Mouse (Mus musculus) adrenal gland, adult (tissue): ENCODE data around the gene Zfp428.

Source experiments
- DNase-seq, 2 experiments: peaks; one replicate each; pipeline ENCODE4 v3.0.0; 2022 to 2023; ENCODE audit warnings: low spot score in 1 of 2; ENCODE audit not compliant: inconsistent age in 2 of 2

Gene Zfp428

DNA sequence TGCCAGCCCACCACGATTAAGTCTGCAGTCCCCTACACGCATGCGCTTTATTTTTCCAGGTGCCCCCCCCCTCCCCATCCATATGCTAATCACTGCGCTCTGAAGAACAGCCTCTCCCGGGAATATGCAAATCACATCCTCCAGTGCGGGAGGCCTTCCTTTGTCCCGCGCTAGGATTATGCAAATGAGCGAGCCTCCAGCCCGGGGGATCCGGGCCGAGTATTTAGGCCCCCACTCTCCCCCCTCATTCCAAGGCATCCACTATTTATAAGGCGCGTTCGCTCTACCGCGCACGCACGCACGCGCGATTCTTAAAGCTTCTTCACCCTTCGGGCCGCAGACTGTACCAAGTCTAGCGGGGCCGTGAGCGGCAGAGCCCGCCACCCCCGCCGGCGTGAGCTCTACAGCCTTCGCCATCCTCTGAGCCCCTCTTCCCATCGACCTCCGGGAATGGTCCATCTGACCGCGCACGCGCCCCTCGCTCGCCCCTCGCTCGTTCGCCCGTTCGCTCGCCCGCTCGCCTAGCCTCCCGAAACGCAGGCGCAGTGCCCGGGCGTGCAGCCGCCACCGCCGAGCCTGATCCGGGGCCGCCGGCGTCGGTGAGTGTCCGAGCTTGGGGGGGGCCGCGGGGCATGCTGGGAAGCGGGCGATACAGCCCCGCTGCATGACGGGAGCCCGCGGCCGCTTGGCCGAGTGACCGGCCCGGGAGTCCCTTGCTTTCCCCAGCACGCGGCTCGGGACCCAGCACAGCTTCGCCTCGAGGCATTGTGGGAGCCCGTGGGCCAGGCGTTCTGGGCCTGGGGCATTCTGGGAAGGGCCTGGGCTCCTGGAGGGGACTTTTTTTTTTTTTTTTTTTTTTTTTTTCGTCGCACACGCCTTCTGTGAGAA, at the start of gene Zfp428:
Gene Zfp428, plus strand, starts transcription at position 169 of the 888 bp plus-strand sequence.
- peak; percentile 86 to 96 for DNase-seq

DNA sequence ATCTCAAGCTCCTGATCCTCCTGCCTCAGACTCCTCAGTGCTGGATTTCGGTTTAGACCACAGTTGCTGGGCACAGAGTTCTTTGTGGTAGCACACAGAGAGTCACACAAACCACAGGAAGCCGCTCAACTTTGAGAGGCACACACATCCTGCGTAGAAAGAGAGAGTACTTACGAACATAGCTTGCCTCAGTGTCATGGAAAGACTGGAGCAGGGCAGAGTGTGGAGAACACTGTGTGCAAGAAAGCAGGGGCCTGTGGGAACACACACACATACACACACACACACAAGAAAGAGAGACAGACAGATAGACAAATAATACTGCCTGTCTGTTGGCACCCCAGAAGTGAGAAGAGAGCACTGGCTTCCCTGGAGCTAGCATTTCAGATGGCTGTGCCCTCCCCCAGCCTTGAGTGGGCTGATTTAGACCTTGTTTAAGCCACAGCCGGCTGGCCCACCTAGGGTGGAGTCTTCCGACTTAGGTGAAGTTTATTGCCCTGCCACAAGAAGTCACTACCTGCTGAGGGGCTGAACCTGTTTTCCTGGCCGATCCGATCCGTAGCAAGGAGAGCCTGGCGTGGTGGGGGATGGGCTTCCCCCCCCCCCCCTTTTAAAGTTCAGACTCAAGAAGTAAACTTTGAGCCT, 49.0 kb upstream of the Zfp428 start:
- no peak for DNase-seq

DNA sequence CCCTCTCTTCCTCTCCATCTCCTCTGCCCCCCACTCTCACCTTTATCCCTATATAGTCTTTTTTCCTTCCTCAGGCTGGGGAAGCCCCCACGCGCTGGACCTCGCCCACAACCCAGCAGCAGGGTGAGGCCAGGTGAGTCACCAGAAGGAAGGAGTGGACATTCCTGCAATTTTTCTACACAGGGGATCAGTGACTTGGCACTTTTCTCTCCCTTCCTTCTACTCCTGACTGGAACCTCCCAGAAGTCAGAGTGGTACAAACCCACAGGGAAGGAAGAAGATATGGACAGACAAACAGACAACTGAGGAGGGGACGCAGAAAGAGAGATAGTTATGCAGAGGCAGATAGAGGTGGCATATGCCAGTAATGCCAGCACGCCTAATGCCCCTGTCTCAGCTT, 47.4 kb upstream of the Zfp428 start:
- no peak for DNase-seq

DNA sequence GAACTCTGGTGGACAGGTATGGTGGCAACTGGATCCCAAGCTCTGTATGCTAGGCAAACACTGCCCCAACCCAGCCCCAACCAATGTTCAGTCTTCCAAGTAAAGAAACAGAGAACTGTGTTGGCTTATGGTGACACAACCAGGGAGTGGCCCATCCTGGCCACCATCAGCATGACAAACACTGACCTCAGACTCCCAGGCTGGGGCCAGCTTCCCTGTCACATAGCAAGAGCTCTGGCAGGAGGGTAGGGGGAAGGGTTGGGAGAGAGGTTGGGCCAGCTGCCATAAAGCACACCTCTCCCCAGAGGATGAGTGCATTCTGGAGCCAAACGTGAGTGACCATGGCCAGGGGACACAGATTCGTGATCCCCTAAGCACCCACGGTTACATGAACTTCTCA, 47.0 kb upstream of the Zfp428 start:
- DNase-seq = peak; percentile 41 to 48

DNA sequence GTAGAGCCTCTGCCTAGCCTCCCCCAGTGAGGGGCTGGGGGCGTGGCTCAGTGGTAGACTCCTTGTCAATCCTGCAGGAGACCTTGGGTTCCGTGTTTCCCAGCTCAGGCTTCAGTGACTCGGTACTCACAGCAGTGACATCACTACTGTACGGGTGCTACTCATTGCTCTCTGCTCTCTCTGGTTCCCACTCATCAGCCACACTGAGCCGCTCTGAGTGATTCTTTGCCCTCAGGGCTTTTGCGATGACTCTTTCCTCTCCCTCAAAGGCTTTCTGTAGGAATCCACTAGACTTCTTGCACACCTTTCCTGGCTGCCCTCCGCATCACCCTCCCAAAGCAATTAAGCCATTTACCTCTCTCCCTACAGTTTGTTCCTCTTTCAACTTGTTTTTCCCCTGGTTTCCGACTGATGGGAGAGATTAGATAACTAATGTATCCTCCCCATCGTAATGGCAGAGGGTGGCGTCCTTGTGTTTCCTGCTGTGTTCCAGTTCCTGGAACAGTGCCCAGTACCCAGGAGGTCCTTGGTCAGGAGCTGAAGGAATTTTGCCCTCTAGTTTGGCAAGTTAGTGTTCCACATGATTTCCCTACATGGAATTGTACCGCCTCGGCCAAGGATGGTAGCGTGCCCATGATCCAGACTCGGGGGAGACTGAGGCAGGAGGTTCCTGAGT, 45.3 kb upstream of the Zfp428 start:
- DNase-seq = peak; percentile 84 to 90

DNA sequence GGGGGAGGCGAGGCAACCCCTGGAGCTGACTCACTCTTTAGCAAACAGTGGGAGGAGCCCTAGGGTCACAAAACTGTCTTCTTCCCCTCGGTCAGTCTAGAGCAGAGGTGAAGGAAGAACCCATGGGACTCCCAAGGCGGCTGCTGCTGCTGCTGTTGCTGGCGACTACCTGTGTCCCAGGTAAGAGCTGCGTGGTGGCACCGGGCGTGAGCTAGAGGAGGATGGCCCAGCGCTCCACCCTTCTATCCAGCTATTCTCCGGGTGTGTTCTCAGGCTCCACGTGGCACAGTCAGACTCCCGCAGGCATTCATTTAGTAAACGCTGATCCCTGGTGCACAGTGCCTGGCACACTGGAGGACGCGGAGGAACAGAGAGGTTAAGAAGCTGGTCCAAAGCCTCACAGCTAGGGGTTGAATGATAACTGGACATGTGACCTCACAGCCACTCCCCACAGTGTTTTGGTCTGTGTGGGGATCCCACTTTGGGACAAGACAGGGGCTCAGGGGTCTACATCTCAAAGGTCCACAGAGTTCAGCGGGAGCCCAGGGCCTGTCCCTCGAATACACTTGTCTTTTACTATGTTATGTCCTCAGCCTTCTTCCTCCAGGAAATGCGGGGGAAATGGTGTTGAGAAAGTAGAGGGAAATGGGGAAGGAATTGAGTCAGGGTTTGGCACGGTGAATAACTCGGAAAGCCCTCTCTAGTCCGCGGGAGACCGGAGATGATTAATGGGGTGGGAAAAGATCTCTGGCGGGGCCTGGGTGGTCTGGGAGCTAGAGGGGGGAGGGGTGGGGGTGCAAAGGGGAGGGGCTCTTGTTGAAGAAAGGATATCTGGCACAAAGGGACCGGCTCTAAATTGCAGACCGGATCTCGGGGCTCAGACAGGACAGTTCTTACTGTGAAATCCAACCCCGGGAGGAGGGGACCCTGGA, 44.2 kb upstream of the Zfp428 start, which contains the start of gene Plaur:
Gene Plaur, plus strand, starts transcription at position 97 of the 932 bp plus-strand sequence.
- DNase-seq = peak; percentile 66 to 83

DNA sequence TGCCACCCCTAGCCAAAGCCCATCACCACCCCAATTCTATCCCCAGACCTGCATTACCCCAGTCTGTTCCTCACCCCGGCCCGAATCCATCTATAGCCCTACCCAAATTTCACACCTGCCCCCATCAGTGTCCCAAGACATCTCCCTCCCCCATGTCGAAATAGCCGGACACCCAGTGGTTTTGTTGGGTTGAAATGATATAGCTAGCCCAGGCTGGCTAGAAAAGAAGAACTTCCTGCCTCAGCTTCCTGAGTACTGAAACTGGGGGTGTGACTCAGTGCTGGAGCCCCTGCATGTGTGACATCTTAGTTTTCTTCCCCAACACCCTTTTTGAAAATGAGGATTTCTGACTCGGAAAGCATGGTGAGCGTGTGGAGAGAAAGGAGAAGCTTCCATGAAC, 40.0 kb upstream of the Zfp428 start:
- DNase-seq = no peak

DNA sequence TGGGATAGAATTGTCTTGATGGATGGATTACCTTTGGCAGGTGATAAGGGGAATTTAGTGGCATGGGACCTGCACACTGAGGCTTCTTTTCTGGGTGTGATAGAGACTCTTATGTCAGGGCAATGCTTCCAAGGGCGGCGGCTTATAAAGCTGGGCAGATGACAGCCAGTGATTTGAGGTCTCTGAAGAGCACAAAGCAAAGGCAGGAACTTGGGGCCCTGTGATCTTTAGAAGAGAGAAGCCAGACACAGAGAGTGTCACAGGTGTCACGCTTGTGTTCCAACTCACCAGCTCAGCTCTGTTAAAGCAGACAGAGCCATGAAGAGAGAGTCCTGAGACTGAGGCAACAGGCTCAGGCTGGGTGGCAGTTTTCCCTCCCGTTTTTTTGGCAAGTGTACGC, 38.9 kb upstream of the Zfp428 start:
- no peak for DNase-seq

DNA sequence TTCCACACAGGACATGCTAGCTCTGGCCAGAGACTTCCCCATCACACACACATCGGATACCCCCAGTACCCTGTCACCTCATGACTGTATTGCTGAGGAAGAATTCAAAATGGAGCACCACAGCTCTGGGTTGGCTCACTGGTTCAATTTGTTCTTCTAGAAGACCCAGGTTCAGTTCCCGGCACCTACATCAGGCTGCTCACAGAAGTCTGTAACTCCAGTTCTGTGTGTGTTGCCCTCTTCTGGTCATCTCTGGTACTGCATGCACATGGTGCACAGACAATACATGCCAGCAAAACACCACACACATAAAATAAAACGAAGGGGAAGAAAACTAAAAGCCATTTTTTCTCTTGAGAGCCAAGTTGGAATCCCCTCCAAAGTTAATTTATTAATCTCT, 37.7 kb upstream of the Zfp428 start:
- no peak for DNase-seq

DNA sequence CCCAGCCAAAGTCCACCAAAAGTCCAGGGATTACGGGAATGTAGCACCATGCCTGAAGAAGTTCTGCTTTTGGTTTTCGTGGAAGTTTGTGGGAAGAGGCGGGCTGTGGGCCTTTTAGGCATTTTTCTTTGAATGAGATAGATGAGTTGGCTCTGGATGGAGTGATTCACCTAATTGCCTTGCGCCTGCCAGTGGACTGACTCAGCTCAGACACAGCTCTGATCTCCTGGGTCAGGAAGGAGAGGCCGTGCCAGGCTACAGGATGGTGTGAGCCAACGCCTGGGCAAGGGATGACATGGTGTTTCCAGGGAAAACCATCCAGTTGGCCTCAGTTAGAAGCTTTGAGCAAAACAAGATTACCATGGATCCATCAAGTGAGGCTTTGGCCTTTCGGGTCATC, 36.5 kb upstream of the Zfp428 start:
- DNase-seq = peak; percentile 87 to 91

DNA sequence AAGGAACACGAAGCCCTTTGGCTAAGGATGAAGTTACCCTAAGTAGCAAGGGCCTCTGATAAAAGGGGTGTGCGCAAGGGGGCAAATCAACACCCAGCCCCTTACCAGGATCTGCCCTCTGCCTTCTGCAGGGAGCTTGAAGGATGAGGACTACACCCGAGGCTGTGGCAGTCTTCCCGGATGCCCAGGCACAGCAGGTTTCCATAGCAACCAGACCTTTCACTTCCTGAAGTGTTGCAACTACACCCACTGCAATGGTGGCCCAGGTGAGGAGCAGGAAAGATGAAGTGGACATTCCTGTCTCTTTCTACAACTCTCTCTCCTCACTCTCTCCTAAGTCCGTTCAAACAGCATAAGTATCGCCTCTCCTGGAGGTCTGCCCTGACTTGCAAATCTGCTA, 34.4 kb upstream of the Zfp428 start:
- DNase-seq = no peak

DNA sequence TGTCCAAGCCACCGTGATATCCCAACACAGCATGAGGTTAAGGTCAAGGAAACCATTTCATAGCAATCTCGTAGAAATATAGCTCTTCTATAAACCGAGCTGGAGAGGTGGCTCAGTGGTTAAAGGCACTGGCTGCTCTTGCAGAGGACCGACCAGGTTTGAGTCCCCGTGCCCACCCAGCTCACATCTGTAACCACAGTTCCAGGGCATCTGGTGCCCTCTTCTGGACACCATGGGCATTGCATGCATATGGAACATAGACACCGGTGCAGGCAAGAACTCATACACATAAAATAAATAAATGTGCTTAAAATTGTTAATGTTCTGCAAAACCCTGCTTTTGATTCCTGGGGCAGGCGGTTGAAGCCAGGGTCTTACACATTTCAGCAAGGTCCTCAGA, 33.9 kb upstream of the Zfp428 start:
- DNase-seq = peak in 1 of 2 experiments; percentile 64

DNA sequence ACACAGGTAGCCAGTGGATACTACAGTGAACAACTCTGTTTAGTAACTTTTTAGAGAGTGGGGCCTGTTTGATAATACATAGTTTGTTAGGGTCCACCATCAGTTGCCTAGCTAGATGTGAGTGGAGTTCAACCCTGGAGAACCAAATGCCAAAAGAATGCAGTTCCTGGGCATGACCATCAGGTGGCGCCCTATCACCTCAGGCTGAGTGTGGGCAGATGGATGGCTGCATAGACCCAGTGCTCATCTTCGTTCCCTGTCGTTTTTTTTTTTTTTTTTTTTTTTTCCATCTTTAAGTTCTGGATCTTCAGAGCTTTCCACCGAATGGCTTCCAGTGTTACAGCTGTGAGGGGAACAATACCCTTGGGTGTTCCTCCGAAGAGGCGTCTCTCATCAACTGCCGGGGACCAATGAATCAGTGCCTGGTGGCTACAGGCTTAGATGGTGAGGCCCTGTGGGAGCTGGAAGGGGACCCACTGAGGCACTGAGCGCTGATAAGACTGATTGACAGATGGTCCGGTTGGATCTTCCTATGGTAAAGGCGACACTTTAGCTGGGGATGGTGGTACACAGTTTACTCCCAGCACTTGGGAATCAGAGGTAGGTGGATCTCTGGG, 32.8 kb upstream of the Zfp428 start:
- DNase-seq = peak; percentile 62 to 86

DNA sequence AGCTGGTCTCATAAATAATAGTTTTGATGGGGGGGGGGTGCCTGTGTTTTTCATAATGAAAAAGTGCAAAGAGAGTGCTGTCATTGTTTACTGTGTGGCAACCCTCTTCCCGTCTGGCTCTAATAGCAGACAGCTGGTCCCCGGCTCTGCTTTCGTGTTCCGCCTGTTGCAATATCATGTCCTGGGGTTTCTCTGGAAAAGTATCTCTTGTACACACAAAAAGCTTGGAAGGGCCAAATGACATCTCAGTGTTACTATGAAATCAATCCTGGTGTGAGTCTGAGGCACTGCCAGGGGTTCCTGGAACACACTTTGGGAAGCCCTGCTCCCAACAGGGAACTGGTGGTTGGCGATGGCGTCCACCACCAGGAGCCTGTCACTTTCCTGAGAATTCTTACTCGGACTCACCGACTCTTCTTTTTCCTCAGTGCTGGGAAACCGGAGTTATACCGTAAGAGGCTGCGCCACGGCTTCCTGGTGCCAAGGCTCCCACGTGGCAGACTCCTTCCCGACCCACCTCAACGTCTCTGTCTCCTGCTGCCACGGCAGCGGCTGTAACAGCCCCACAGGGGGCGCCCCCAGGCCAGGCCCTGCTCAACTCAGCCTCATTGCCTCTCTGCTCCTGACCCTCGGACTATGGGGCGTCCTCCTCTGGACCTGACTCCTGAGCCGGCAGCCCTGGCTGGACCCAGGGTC, 31.8 kb upstream of the Zfp428 start:
- no peak for DNase-seq

DNA sequence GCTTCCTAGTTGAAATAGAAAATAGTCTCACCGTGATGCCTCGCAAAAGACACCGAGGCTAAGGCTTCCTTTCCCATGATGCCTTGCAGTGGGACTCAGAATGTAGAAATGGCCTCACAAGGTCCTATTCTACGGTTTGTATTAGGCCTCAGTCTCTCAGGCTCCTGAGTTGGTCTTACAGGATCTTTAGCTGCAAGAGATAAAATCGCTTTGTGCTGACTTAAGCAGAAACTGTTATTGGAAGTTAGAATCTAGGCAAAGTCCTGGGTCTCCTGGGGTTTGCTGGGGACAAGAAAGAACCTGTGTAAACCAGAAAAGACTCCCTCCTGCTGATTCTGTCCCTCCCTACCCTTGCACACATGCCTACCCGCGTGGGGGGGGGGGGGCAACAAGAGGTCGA, 30.5 kb upstream of the Zfp428 start:
- no peak for DNase-seq

DNA sequence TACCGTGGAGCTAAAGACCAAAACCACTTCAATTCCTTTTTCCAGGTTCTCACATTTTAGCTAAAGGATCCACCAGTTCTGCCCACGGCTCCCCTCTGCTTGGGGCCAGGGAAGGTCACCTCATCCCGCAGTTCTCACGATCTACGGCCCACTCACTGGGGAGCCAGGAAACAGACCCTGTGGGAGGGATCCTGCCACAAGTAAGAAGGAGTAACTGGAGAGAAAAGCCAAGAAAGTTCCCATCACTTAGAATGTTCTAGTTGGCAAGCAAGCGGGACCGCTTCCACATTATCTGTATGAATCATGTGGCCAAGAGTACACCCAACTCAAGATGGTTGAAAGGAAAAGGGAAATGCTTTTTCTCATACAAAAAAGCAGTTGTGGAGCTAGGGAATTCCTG, 29.9 kb upstream of the Zfp428 start:
- no peak for DNase-seq

DNA sequence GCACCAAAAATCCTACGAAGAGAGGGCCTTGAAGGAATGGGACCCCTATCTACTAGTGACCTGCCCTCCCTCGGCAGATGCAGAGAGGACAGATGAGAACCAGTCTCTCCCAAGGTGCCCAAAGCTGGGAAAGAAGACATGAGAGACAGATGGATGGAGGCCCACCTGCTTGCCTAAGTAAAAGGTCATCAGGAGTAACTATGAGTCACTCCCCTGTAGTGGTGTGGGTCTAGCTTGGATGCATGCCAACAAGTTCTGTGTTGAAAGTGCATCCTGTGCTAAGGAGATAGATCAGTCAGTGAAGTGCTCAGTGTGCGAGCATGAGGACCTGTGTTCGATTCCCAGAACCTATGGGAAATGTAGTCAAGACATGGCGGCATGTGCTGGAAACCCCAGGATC, 27.9 kb upstream of the Zfp428 start:
- no peak for DNase-seq

DNA sequence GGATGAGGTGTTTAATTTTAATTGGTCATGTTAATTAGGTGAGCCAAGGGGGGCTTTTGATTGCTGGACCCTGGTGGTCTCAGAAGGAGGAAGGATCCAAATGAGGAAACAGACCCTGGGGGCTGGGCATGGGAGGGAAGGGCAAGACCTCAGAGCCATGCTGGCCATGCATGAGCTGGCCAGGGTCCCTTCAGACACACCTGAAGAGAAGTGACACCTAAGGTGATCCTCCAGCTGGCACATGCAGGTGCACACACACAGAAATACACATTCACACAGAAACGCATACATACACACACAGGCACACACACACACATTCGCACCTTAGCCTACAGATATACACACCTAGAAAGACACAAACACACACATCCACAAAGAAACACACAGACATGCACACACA, 27.1 kb upstream of the Zfp428 start:
- DNase-seq = no peak

DNA sequence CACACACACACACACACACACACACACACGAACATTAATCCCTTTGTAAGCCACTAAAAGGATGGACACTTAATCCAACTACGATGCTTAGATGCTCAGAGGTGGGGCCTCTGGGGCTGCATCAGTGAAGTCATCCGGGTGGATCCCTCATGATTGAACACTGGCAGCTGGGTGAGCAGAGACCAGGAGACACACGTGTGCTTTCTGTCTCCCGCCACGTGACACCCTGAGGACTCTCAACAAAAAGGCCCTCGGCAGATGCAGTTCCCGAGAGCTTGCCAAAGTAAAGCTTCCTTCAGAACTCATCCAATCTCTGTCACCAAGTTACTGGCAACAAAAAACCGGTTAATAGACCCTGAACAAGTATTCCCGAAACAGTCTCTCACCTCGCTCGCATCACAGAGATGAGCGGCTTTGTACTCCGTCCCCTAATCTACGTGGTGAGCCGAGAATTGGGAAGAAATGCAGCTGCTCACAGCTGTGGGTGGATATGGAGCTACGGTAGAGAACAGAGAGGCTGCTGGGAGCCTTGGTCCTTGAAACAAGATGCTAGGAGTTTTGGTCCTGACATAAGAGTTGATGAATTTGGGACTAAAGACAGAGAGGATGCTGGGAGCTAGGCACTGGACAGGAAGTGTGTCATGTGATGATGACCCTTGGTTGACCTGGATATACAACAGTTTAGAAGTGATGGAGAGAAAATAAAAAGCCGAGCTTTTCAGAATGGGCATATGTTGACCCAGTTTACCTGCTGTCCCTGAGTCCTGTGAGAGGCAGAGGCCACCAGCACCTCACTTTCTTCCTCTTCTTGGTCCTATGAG, 26.5 kb upstream of the Zfp428 start:
- no peak for DNase-seq
